Mouse (Mus musculus): ENCODE results near the gene Hectd4. TPM values are rescaled to one million over a fixed set of nuclear protein-coding genes. Genes with fewer than 3 reads are reported as not detected.

Gene Hectd4
- total RNA-seq (2023) = 29.5 and 33.1 TPM in 2 replicates

GRCm38 (mm10) chr5:121219980-121220731, at the start of gene Hectd4:
TSS of gene Hectd4 (plus strand) at chr5:121220219.

GRCm38 (mm10) chr5:121190836-121191583, 29.0 kb upstream of the Hectd4 start, which contains the start of gene Ptpn11:
TSS of gene Ptpn11 (minus strand) at chr5:121191397.

GRCm38 (mm10) chr5:121204132-121205089, 15.6 kb upstream of the Hectd4 start, which contains the start of gene Rpl6:
TSS of gene Rpl6 (plus strand) at chr5:121204481.

GRCm38 (mm10) chr5:121385461-121386119, 165.6 kb downstream of the Hectd4 start, which contains the start of gene Trafd1:
TSS of gene Trafd1 (minus strand) at chr5:121385632.

GRCm38 (mm10) chr5:121397187-121398145, 177.4 kb downstream of the Hectd4 start, which contains the start of gene Naa25:
TSS of gene Naa25 (plus strand) at chr5:121397936.

Other genes starting within 250 kb of the Hectd4 start
- gene Rph3a, start 210.1 kb upstream of the Hectd4 start, total RNA-seq (2023) = 0.35 and 0.41 TPM in 2 replicates
- gene Ptpn11, start 28.8 kb upstream of the Hectd4 start, total RNA-seq (2023) = 29.8 and 35.2 TPM in 2 replicates
- 498 and 520 TPM in 2 replicates for gene Rpl6, start 15.7 kb upstream of the Hectd4 start, total RNA-seq (2023)
- 130 and 180 TPM in 2 replicates for gene Trafd1, start 165.4 kb downstream of the Hectd4 start, total RNA-seq (2023)
- 7.6 and 11.6 TPM in 2 replicates for gene Naa25, start 177.7 kb downstream of the Hectd4 start, total RNA-seq (2023)
- gene Tmem116, start 231.7 kb downstream of the Hectd4 start, total RNA-seq (2023) = 0.29 and 0.47 TPM in 2 replicates
- 126 and 151 TPM in 2 replicates for gene Erp29, start 232.3 kb downstream of the Hectd4 start, total RNA-seq (2023)

All from neutrophil, adult 65 days (primary cell).